Mouse (Mus musculus) hindbrain, embryonic 14.5 days (tissue): Measurements from ENCODE around the gene Aspscr1. TPM values are rescaled to one million over a fixed set of nuclear protein-coding genes. Genes with fewer than 3 reads are reported as not detected.

Experiments used
- ATAC-seq: fragments of 200-750 bp; cut with Nextera tagmentation; 2 replicates; pipeline ENCODE4 v1.8.0; 2017; ENCODE audit warnings: moderate number of reproducible peaks, mild to moderate bottlenecking, moderate TSS enrichment, moderate library complexity; ENCODE audit not compliant: low FRiP score
- DNase-seq: peaks from one replicate; pipeline ENCODE4 v3.0.0-alpha.2; 2015; ENCODE audit warnings: low spot score
- H3K27ac ChIP-seq: fragments of 300-500 bp; sonication (generic); 2 replicates; pipeline ENCODE4 v1.5.1; 2014; ENCODE audit warnings: mild to moderate bottlenecking, moderate library complexity
- H3K27me3 ChIP-seq: fragments of 300-500 bp; sonication (generic); 2 replicates; pipeline ENCODE4 v1.6.1; 2014; ENCODE audit warnings: mild to moderate bottlenecking, low read length, mixed read lengths; ENCODE audit not compliant: control insufficient read depth, insufficient read depth
- H3K36me3 ChIP-seq: fragments of 300-500 bp; sonication (generic); replicated peaks from 2 replicates; pipeline ENCODE4 v1.6.1; 2014; ENCODE audit not compliant: control insufficient read depth, insufficient read depth
- H3K4me1 ChIP-seq: fragments of 300-500 bp; sonication (generic); replicated peaks from 2 replicates; pipeline ENCODE4 v1.6.1; 2014; ENCODE audit warnings: antibody characterized with exemption, low read length, mixed read lengths; ENCODE audit not compliant: control insufficient read depth, insufficient read depth
- H3K4me2 ChIP-seq: fragments of 300-500 bp; sonication (generic); replicated peaks from 2 replicates; pipeline ENCODE4 v1.6.1; 2014; ENCODE audit warnings: mild to moderate bottlenecking, moderate library complexity
- H3K4me3 ChIP-seq: fragments of 300-500 bp; sonication (generic); replicated peaks from 2 replicates; pipeline ENCODE4 v1.5.1; 2014; ENCODE audit warnings: mild to moderate bottlenecking, low read length
- H3K9ac ChIP-seq: fragments of 300-500 bp; sonication (generic); 2 replicates; pipeline ENCODE4 v1.6.1; 2014
- H3K9me3 ChIP-seq: fragments of 300-500 bp; sonication (generic); 2 replicates; pipeline ENCODE4 v1.6.1; 2016; ENCODE audit warnings: low read length; ENCODE audit not compliant: control insufficient read depth
- WGBS: fragments of 180-500 bp; shearing (Covaris S2); extraction: QIAGEN DNeasy Blood & Tissue Kit; methylation state at CpG from one replicate; pipeline ENCODE4 v1.1.7; 2014; 5-methylcytosine and 5-hydroxymethylcytosine counted together
- polyA plus RNA-seq: library from polyadenylated mRNA; unstranded; fragments of >200 nt; fragmentation: Nextera tagmentation; extraction: Ambion mirVana; gene quantifications from 2 replicates; pipeline ENCODE4 v1.2.1, GENCODE M21; 2014

The Aspscr1 gene
- polyA plus RNA-seq = 123 and 136 TPM in 2 replicates

- H3K27me3 ChIP-seq = no peaks in the 10 kb centered on the region
- ATAC-seq = peak; percentile 98
- WGBS = 1% methylated on average over 77 of the region's 83 CpGs
- H3K27ac ChIP-seq = peak within 1 kb of the TSS; percentile 90
- DNase-seq = peak; percentile 96
- H3K4me1 ChIP-seq = peaks cover 12% of the 10 kb centered on the region
- no peaks in the 10 kb centered on the region for H3K9me3 ChIP-seq
- peak within 1 kb of the TSS; percentile 64 for H3K4me3 ChIP-seq
- peak within 1 kb of the TSS; percentile 74 for H3K9ac ChIP-seq
- H3K36me3 ChIP-seq = peaks cover 6% of the 10 kb centered on the region
- peak within 1 kb of the TSS; percentile 76 for H3K4me2 ChIP-seq
These were observed at the start of gene Aspscr1 for GRCm38 (mm10) chr11:120672687-120673593. TSS of gene Aspscr1 (plus strand) at chr11:120672973.

GRCm38 (mm10) chr11:120623961-120624679 lies 48.7 kb upstream of the Aspscr1 start:
- Histone ChIP-seq H3K4me3 (peak overlapping the region; percentile 76), H3K9me3 (no peaks in the 10 kb centered on the region), H3K27me3 (no peaks in the 10 kb centered on the region), H3K36me3 (peaks cover 64% of the 10 kb centered on the region), H3K27ac (peak overlapping the region; percentile 66), H3K9ac (peak overlapping the region; percentile 69), H3K4me1 (peaks cover 20% of the 10 kb centered on the region), H3K4me2 (peak overlapping the region; percentile 95)
- DNase-seq (peak; percentile 45), ATAC-seq (no peak)
- WGBS = 13% methylated on average over 28 of the region's 30 CpGs

GRCm38 (mm10) chr11:120624680-120625111 lies 48.1 kb upstream of the Aspscr1 start:
- peak overlapping the region; percentile 95 for H3K4me2 ChIP-seq
- no peaks in the 10 kb centered on the region for H3K27me3 ChIP-seq
- H3K36me3 ChIP-seq = peaks cover 63% of the 10 kb centered on the region
- WGBS = under 1% methylated on average over 45 of the region's 53 CpGs
- H3K4me1 ChIP-seq = peaks cover 26% of the 10 kb centered on the region
- peak overlapping the region; percentile 69 for H3K9ac ChIP-seq
- peak; percentile 81 for ATAC-seq
- H3K27ac ChIP-seq = peak overlapping the region; percentile 66
- peak overlapping the region; percentile 76 for H3K4me3 ChIP-seq
- H3K9me3 ChIP-seq = no peaks in the 10 kb centered on the region
- peak; percentile 83 for DNase-seq

- peaks cover 58% of the 10 kb centered on the region for H3K36me3 ChIP-seq
- no peak for DNase-seq
- ATAC-seq = peak; percentile 25; the same call in 1 of the 2 replicates
- H3K27me3 ChIP-seq = no peaks in the 10 kb centered on the region
- peak within 1 kb of the TSS; percentile 66 for H3K27ac ChIP-seq
- peak within 1 kb of the TSS; percentile 69 for H3K9ac ChIP-seq
- 19% methylated on average over 5 of the region's 5 CpGs for WGBS
- peak within 1 kb of the TSS; percentile 76 for H3K4me3 ChIP-seq
- H3K4me2 ChIP-seq = peak within 1 kb of the TSS; percentile 95
- H3K9me3 ChIP-seq = no peaks in the 10 kb centered on the region
- H3K4me1 ChIP-seq = peaks cover 31% of the 10 kb centered on the region
These were observed 47.5 kb upstream of the Aspscr1 start, which contains the start of gene Sirt7 for GRCm38 (mm10) chr11:120625152-120625775. TSS of gene Sirt7 (minus strand) at chr11:120625240.

GRCm38 (mm10) chr11:120626785-120627467 lies 45.8 kb upstream of the Aspscr1 start:
- Histone ChIP-seq H3K4me3 (no peak overlapping the region), H3K4me2 (no peak overlapping the region), H3K36me3 (peaks cover 41% of the 10 kb centered on the region), H3K27ac (no peak overlapping the region), H3K4me1 (peaks cover 46% of the 10 kb centered on the region), H3K9ac (no peak overlapping the region), H3K9me3 (no peaks in the 10 kb centered on the region), H3K27me3 (no peaks in the 10 kb centered on the region)
- DNase-seq = no peak
- ATAC-seq = no peak
- WGBS = 93% methylated on average over 11 of the region's 11 CpGs

GRCm38 (mm10) chr11:120627468-120628300 lies 45.1 kb upstream of the Aspscr1 start:
- ATAC-seq (no peak), DNase-seq (no peak)
- Histone ChIP-seq H3K9me3 (no peaks in the 10 kb centered on the region), H3K36me3 (peaks cover 35% of the 10 kb centered on the region), H3K9ac (no peak overlapping the region), H3K4me3 (no peak overlapping the region), H3K27me3 (no peaks in the 10 kb centered on the region), H3K4me1 (peaks cover 52% of the 10 kb centered on the region), H3K4me2 (no peak overlapping the region), H3K27ac (no peak overlapping the region)
- WGBS = 84% methylated on average over 22 of the region's 22 CpGs

GRCm38 (mm10) chr11:120628601-120629340 lies 44.0 kb upstream of the Aspscr1 start:
- Histone ChIP-seq H3K9ac (no peak overlapping the region), H3K4me1 (peaks cover 47% of the 10 kb centered on the region), H3K4me2 (no peak overlapping the region), H3K9me3 (no peaks in the 10 kb centered on the region), H3K36me3 (peaks cover 27% of the 10 kb centered on the region), H3K27ac (no peak overlapping the region), H3K27me3 (no peaks in the 10 kb centered on the region), H3K4me3 (no peak overlapping the region)
- no peak for ATAC-seq
- WGBS = 93% methylated on average over 23 of the region's 23 CpGs
- no peak for DNase-seq
